Mouse (Mus musculus): ENCODE data around the gene Brf1. TPM values are rescaled to one million over a fixed set of nuclear protein-coding genes. Genes with fewer than 3 reads are reported as not detected.
A peak's percentile ranks its signal among the peaks of the same experiment; 100 is the strongest.

Brf1 gene
- polyA plus RNA-seq, 1 experiment from 2014 or later: 65.9 TPM

- 1% methylated on average over 64 of the region's 64 CpGs for WGBS
- Histone ChIP-seq H3K27ac (peak overlapping the region; percentile 92), H3K9me3 (replicated peaks) (no peaks in the 10 kb centered on the region), H3K4me1 (peaks cover 42% of the 10 kb centered on the region), H3K36me3 (no peaks in the 10 kb centered on the region), H3K27me3 (ENCODE audit: low read depth, poor library complexity, severe bottlenecking) (no peaks in the 10 kb centered on the region), H3K4me3 (peak overlapping the region; percentile 91)
- DNase-seq (ENCODE audit: low spot score): peak; percentile 74
Observed at GRCm38 (mm10) chr12:113014561-113015556, 14.4 kb upstream of the Brf1 start.

- DNase-seq (ENCODE audit: low spot score): peak; percentile 95
Observed at GRCm38 (mm10) chr12:113013604-113014558, 13.4 kb upstream of the Brf1 start, which contains the start of gene Pacs2. Gene Pacs2 (plus strand): TSS chr12:113014508.

GRCm38 (mm10) chr12:113013021-113013491, 12.6 kb upstream of the Brf1 start:
- DNase-seq (ENCODE audit: low spot score): peak; percentile 41

More at GRCm38 (mm10) chr12:113013604-113014558, 13.4 kb upstream of the Brf1 start, which contains the start of gene Pacs2:
- Histone ChIP-seq H3K4me3 (peak within 1 kb of the TSS; percentile 91), H3K27ac (peak within 1 kb of the TSS; percentile 95), H3K4me1 (peaks cover 42% of the 10 kb centered on the region), H3K36me3 (no peaks in the 10 kb centered on the region), H3K27me3 (ENCODE audit: low read depth, poor library complexity, severe bottlenecking) (no peaks in the 10 kb centered on the region), H3K9me3 (replicated peaks) (no peaks in the 10 kb centered on the region)
- 10% methylated on average over 83 of the region's 85 CpGs for WGBS

GRCm38 (mm10) chr12:113012443-113012842, 11.9 kb upstream of the Brf1 start:
- no peak overlapping the region for H3K4me3 ChIP-seq
- no peaks in the 10 kb centered on the region for H3K27me3 ChIP-seq (ENCODE audit: low read depth, poor library complexity, severe bottlenecking)
- WGBS: 93% methylated on average over 5 of the region's 5 CpGs
- H3K36me3 ChIP-seq: no peaks in the 10 kb centered on the region
- H3K9me3 ChIP-seq (replicated peaks): no peaks in the 10 kb centered on the region
- H3K4me1 ChIP-seq: peaks cover 42% of the 10 kb centered on the region
- peak overlapping the region; percentile 95 for H3K27ac ChIP-seq
- DNase-seq (ENCODE audit: low spot score): no peak

More at GRCm38 (mm10) chr12:113013021-113013491, 12.6 kb upstream of the Brf1 start:
- Histone ChIP-seq H3K4me1 (peaks cover 42% of the 10 kb centered on the region), H3K27me3 (ENCODE audit: low read depth, poor library complexity, severe bottlenecking) (no peaks in the 10 kb centered on the region), H3K36me3 (no peaks in the 10 kb centered on the region), H3K27ac (peak overlapping the region; percentile 95), H3K4me3 (peak overlapping the region; percentile 91), H3K9me3 (replicated peaks) (no peaks in the 10 kb centered on the region)
- WGBS: 74% methylated on average over 3 of the region's 3 CpGs

- H3K4me3 ChIP-seq: no peak overlapping the region
- H3K36me3 ChIP-seq: no peaks in the 10 kb centered on the region
- H3K9me3 ChIP-seq (replicated peaks): no peaks in the 10 kb centered on the region
- 91% methylated on average over 6 of the region's 6 CpGs for WGBS
- peak overlapping the region; percentile 95 for H3K27ac ChIP-seq
- no peak for DNase-seq (ENCODE audit: low spot score)
- H3K27me3 ChIP-seq (ENCODE audit: low read depth, poor library complexity, severe bottlenecking): no peaks in the 10 kb centered on the region
- peaks cover 40% of the 10 kb centered on the region for H3K4me1 ChIP-seq
Observed at GRCm38 (mm10) chr12:113011702-113012360, 11.3 kb upstream of the Brf1 start.

GRCm38 (mm10) chr12:113004993-113005392, 4.5 kb upstream of the Brf1 start:
- Histone ChIP-seq H3K4me3 (no peak overlapping the region), H3K9me3 (replicated peaks) (no peaks in the 10 kb centered on the region), H3K27ac (no peak overlapping the region), H3K4me1 (peaks cover 12% of the 10 kb centered on the region), H3K27me3 (ENCODE audit: low read depth, poor library complexity, severe bottlenecking) (no peaks in the 10 kb centered on the region), H3K36me3 (no peaks in the 10 kb centered on the region)
- no peak for DNase-seq (ENCODE audit: low spot score)
- WGBS: 30% methylated on average over 4 of the region's 4 CpGs

GRCm38 (mm10) chr12:113004011-113004410, 3.5 kb upstream of the Brf1 start:
- no peak for DNase-seq (ENCODE audit: low spot score)
- Histone ChIP-seq H3K4me1 (peaks cover 19% of the 10 kb centered on the region), H3K27me3 (ENCODE audit: low read depth, poor library complexity, severe bottlenecking) (no peaks in the 10 kb centered on the region), H3K9me3 (replicated peaks) (no peaks in the 10 kb centered on the region), H3K4me3 (no peak overlapping the region), H3K27ac (no peak overlapping the region), H3K36me3 (no peaks in the 10 kb centered on the region)
- WGBS: 86% methylated on average over 8 of the region's 8 CpGs

GRCm38 (mm10) chr12:113002667-113003066, 2.2 kb upstream of the Brf1 start:
- peaks cover 5% of the 10 kb centered on the region; the same call in 1 of the 2 replicates for H3K36me3 ChIP-seq
- peaks cover 28% of the 10 kb centered on the region for H3K4me1 ChIP-seq
- H3K27ac ChIP-seq: no peak overlapping the region
- DNase-seq (ENCODE audit: low spot score): no peak
- no peak overlapping the region for H3K4me3 ChIP-seq
- WGBS: 37% methylated on average over 2 of the region's 2 CpGs
- no peaks in the 10 kb centered on the region for H3K27me3 ChIP-seq (ENCODE audit: low read depth, poor library complexity, severe bottlenecking)
- no peaks in the 10 kb centered on the region for H3K9me3 ChIP-seq (replicated peaks)

- peak overlapping the region; percentile 95 for H3K27ac ChIP-seq
- no peak for DNase-seq (ENCODE audit: low spot score)
- peak overlapping the region; percentile 78 for H3K4me3 ChIP-seq
- no peaks in the 10 kb centered on the region for H3K9me3 ChIP-seq (replicated peaks)
- no peaks in the 10 kb centered on the region for H3K27me3 ChIP-seq (ENCODE audit: low read depth, poor library complexity, severe bottlenecking)
- peaks cover 32% of the 10 kb centered on the region for H3K4me1 ChIP-seq
- WGBS: 5% methylated on average over 5 of the region's 5 CpGs
- peaks cover 19% of the 10 kb centered on the region for H3K36me3 ChIP-seq
Observed at GRCm38 (mm10) chr12:113001133-113001474, 600 bp upstream of the Brf1 start.

- DNase-seq (ENCODE audit: low spot score): no peak
- WGBS: 2% methylated on average over 56 of the region's 56 CpGs
- peaks cover 32% of the 10 kb centered on the region for H3K4me1 ChIP-seq
- no peaks in the 10 kb centered on the region for H3K9me3 ChIP-seq (replicated peaks)
- H3K4me3 ChIP-seq: peak overlapping the region; percentile 78
- peak overlapping the region; percentile 95 for H3K27ac ChIP-seq
- H3K27me3 ChIP-seq (ENCODE audit: low read depth, poor library complexity, severe bottlenecking): no peaks in the 10 kb centered on the region
- H3K36me3 ChIP-seq: peaks cover 32% of the 10 kb centered on the region
Observed at GRCm38 (mm10) chr12:112999569-113000293, 773 bp downstream of the Brf1 start.

- peaks cover 69% of the 10 kb centered on the region for H3K36me3 ChIP-seq
- H3K4me3 ChIP-seq: no peak overlapping the region
- WGBS: 85% methylated on average over 4 of the region's 4 CpGs
- H3K4me1 ChIP-seq: peaks cover 14% of the 10 kb centered on the region
- H3K27ac ChIP-seq: no peak overlapping the region
- DNase-seq (ENCODE audit: low spot score): no peak
- no peaks in the 10 kb centered on the region for H3K9me3 ChIP-seq (replicated peaks)
- H3K27me3 ChIP-seq (ENCODE audit: low read depth, poor library complexity, severe bottlenecking): no peaks in the 10 kb centered on the region
Observed at GRCm38 (mm10) chr12:112994153-112994552, 6.4 kb downstream of the Brf1 start.
